Mouse (Mus musculus): Measurements from ENCODE around the gene Tent5b.

GRCm38 (mm10) chr4:133480185-133480537 lies 229 bp downstream of the Tent5b start:
- TF ChIP-seq POLR2A (IDR thresholded peaks at IDR 0.05; ENCODE audit: low read depth, low read length) = no peak
- no peak for TF ChIP-seq CTCF (IDR thresholded peaks at IDR 0.05; ENCODE audit: extremely low read depth, insufficient read depth, insufficient read length, insufficient replicate concordance)

All from spleen, adult 2 months (tissue).